Mouse (Mus musculus): ENCODE results near the gene Myzap. TPM values are rescaled to one million over a fixed set of nuclear protein-coding genes. Genes with fewer than 3 reads are reported as not detected.
A peak's percentile ranks its signal among the peaks of the same experiment; 100 is the strongest.

Myzap gene
- total RNA-seq, 2 experiments from 2014 or later = 6.8 to 12.9 TPM

DNA sequence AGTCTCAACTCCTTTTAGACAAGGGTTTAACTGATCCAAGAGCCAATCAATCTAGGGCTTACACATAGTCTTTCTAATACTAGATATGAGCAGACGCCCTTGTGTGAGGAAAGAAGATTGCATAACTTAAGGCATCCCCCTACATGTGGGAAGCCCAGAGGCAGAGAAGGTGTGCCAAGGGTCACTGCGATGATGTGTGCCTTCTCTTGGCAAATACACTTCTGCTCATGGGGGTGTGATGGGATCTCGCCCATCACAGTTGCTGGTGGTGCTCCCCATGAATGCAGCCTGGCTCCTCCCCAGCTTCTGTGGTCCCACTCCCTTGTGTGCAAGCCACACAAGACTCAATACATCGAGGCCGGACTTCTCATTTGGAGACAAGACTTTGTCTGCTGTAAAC is 47.3 kb downstream of the Myzap start:
- no peak for DNase-seq

GRCm38 (mm10) chr9:71543443-71544222 is 48.5 kb downstream of the Myzap start:
- DNase-seq = peak; percentile 85 to 90

DNA sequence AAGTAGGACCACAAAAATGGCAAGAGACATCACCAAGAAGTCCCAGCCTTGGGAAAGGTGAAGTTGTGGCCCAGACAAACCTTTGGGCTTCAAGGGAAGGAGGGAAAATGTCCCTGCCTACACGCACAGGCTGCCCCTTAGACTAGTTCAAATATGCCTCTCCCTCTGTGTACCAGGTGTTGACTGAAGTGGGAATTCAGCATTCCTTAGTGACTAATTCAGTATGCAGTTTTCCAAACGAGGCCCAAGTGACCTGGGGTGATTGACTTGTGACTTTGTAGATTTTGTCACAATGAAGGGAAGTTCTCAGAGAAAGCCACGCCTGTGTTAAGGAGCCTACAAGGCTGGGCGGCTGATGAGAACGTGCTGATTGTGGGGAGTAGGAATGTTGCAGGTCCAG is 49.9 kb downstream of the Myzap start:
- no peak for DNase-seq

GRCm38 (mm10) chr9:71540739-71541138 is 51.4 kb downstream of the Myzap start:
- no peak for DNase-seq

- DNase-seq = no peak
Observed at GRCm38 (mm10) chr9:71535730-71536129, 56.4 kb downstream of the Myzap start.

DNA sequence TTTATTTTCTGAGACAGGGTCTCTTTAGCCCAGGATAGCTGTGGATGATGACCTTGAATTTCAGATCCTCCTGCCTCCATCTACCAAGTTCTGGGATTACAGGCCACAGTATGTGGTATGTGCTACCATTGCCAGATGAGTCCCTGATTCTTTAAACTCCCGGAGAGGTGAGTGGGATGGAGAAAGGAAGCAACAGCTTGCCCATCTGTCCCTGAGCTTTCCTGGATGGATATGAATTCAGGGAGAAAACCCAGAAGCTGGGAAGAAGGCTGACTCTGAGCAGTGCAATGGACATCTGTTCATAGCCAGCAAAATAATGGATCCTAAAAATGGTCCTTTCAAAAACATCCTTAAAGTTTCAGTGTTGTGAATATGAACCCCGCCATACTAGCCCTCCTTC is 57.1 kb downstream of the Myzap start:
- no peak for DNase-seq

DNA sequence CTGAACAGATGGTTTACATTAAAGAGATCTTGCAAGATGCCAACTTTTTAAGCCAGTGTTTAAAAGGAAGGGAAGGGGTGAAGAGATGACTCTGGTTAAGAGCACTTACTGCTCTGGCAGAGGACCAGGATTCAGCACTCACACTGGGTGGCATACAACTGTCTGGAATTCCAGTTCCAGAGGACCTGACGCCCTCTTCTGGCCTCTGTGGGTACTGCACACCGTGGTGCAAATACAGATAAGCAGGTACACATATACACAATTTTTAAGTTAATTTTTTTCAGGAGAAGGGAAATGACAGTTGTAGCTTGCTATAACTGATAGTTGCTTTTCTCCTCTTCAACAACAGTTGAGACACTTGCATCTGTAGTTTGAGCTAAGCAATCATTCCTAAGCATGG is 62.2 kb downstream of the Myzap start:
- no peak for DNase-seq

DNA sequence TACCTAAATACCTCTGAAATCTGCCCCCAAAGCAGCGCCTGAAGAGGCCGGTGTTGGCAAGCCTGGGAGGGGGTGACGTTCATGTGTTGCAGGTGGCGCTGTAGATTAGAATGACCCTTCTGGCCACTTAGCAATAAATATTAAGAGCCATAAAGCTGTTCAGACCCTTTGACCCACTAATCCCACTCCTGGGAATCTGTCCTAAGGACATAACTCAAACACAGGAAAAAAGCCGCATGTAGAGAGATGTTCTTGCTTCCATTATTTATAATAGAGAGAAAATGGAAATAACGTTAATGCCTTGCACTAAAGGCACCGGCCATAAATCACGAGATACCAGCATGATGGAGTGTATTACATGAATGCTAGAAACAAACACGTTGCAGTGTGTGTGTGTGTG is 64.7 kb downstream of the Myzap start:
- DNase-seq = no peak

- DNase-seq = no peak
Observed at GRCm38 (mm10) chr9:71523901-71524300, 68.3 kb downstream of the Myzap start.

- no peak for DNase-seq
Observed at GRCm38 (mm10) chr9:71519836-71520235, 72.3 kb downstream of the Myzap start.

DNA sequence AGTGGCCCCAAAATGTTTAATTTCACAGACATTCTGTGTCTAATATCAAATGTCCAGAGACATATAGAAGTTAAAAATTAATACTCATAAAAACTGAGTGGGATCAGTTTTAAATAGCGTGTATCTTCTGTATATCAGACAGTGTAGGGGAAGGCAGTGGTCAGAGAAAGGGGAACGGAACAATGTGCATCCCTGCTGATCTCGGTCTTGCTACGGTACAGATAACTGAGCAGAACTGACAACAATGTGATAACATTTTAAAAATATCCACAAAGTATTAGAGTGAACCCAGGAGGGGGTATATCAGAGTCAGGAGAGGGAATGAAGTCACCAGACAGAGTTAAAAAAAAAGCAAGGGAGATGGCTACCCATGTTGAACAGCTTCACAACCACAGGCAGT is 74.7 kb downstream of the Myzap start:
- no peak for DNase-seq

GRCm38 (mm10) chr9:71515862-71516261 is 76.3 kb downstream of the Myzap start:
- DNase-seq = no peak

- DNase-seq = no peak
Observed at GRCm38 (mm10) chr9:71513566-71513965, 78.6 kb downstream of the Myzap start.

DNA sequence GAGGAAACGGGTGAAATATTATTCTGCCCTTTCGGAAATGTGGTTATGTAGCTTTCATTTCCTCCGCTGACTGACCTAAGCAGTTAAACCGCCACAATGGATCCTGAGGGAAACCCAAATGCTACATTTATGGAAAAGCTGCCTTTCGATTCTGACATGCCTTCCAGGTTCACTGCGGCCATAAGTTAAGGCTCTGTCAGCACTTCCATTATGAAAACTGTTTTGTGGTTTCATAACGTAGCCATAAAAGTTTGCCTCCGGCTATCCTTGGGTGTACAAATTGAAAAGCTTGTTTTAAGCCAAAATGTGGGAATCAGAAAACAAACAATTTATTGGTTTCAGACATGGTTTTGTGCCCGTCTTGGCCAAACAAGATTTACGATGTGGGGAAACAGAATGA is 79.3 kb downstream of the Myzap start:
- DNase-seq = no peak

DNA sequence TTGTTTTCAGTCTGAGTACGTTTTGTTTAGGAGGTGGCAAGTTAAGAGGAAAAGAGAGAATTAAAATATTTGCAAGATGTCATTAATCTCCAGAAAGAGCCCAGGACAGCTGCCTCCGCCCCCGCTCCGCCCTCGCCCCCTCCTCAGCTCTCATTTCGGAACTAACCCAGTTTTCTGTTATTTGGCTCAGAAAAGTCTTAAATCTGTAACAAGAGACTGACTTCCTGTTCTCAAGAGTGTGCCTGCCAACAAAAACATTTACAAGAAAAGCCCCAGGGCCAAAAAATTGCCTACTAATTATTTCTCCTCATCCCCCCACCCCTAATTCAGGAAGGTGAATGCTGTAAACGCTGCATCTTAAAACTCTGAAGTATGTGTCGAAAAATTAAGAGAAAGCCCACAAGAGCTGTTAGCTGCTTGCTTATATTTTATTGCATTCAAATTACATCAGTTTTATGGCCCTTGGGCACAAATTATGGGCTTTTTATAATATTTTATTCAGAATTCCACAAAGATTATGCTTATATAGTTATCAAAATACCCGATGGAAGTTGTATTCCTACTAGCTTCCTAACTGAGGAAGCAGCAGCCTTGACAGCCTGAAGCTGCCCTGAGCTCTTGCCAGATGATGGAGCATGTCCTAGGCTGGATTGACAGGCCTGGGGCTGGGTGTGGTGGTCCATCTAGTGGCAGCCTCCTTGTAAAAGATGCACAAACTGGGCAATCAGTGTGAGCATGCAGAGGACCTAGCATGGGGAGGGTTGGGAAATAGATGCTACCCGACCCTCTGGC is 93.6 kb downstream of the Myzap start:
- peak in 1 of 2 experiments; percentile 18 for DNase-seq

DNA sequence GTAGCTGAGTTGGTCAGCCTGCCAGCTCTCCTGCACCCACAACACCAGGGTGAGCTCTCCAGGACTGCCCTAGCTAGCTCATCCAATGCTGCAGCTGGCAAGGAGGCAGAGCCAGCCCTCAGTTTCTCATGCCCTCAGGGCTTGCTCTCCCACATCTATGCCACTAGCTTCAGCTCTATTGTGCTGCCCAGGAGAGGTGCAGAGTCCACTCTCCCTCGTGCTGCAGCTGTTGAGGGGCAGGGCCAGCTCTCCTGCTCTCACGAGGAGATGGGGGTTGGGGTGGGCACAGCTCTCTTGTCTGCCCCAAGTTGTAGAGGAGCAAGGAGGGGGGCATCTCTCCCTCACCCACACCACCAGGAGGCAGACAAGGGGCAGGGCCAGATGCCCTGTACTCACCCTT is 95.5 kb downstream of the Myzap start:
- no peak for DNase-seq

- DNase-seq = no peak
Observed at GRCm38 (mm10) chr9:71493771-71494170, 98.4 kb downstream of the Myzap start.

GRCm38 (mm10) chr9:71492296-71493025 is 99.7 kb downstream of the Myzap start:
- DNase-seq = no peak

DNA sequence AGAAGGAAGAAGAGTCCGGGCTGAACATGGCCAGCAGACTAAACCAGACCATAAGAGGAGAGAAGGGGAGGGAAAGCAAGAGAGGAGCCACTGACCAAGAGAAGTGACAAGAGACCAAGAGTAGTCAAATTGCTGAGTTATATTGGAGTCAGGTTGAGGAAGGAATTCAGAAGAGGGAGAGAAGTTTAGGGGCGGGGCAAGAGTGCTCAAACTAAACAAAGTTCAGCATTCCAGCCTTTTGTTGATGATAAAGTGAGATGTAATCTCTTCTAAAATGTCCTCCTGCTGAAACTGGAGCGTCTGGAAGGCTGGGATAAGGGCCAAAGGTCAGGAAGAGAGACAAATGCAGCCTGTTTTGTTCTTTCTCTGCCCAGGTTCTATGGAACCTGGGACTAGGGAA is 102.1 kb downstream of the Myzap start:
- DNase-seq = no peak

GRCm38 (mm10) chr9:71486127-71486526 is 106.0 kb downstream of the Myzap start:
- no peak for DNase-seq

- DNase-seq = peak; percentile 97
Observed at GRCm38 (mm10) chr9:71485475-71486094, 106.6 kb downstream of the Myzap start, which contains the start of gene Polr2m. Polr2m (minus strand) TSS chr9:71485935.

DNA sequence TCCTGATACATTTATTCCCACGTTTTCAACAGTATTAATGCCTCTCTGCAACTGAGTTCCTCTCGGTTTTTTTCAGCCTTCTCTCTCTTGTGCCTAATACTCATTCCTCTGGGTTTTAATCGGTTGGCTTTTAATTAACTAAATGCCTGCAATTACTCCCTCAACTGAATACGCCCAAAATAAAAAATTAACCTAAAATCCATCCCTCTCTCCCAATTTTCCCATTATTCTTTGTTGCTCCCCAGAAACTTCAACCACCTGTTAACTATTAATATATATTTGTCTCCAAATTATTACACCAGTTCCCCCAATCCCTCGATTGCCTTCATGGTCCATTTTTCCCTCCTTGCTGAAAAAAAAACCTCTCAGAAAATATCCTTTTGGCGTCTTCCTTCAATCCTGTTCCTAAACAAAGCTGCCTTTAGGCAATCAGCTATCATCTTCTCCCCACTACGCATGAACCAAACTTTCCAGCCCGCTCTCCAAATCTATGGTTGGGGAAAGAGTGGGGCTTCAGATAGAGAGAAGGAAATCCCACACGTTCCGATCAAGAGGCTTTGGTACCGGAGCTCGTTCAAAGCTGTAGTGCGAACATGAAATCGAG is 107.2 kb downstream of the Myzap start:
- no peak for DNase-seq
